Mouse (Mus musculus) urinary bladder, postnatal 36 days (tissue): ENCODE data around the gene Polg.

Experiments used
- DNase-seq, 2 experiments: peaks; one replicate each; pipeline ENCODE4 v3.0.0; 2022; ENCODE audit warnings: low spot score in 2 of 2, mixed read lengths in 1 of 2

The Polg gene

GRCm38 (mm10) chr7:79466053-79466901, at the start of gene Polg:
Polg (minus strand) TSS chr7:79466362.
- DNase-seq: peak; percentile 99 to 100

DNA sequence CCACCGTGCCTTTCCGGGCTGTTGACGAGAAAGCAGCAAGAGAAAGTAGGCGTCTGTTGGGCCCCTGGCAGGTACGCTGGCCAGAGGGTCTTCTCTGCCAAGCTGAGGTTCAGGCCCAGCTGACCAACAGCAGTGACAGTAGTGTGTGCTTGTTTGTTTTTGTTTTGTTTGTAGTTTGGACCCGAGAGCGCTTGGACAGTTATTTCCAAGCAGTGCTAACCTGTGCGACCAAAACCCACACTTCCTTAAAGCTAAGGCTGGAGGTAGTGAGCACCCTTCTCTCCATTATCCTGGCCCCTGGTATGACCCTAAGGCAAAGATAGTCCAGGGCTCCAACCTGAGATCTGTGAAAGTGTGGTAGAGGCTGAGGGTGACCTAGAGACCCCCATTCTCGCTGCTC, 49.7 kb upstream of the Polg start:
- DNase-seq: no peak

DNA sequence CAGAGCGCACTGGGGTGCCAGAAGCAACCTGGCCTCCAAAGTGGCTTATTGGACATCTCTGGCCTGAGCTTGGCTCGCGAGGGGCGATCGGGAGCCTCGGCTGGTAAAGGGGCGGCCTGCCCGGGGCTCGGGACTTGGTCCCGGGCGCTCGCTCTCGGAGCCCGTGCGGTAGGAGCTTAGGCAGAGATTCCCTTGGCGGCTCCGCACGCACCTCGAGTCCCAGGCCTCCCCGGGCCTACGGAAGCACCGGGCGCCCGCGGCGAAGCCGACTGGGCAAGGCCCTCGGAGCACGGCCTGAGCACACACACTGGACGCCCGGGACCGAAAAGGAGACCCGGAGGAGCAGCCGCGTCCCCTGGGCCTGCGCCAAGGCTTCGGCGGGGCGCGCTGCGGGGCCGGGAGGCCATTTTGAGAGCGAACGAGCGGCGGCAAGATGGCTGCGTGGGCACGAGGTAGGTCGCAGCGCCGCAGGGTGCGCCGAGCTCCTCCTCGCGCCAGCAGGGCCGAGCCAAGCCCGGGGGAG, 49.1 kb upstream of the Polg start:
- no peak for DNase-seq

- DNase-seq: no peak
These were observed 48.3 kb upstream of the Polg start for GRCm38 (mm10) chr7:79514361-79514881.

GRCm38 (mm10) chr7:79513466-79513865, 47.3 kb upstream of the Polg start:
- no peak for DNase-seq

- DNase-seq: no peak
These were observed 46.3 kb upstream of the Polg start for GRCm38 (mm10) chr7:79512496-79512895.

DNA sequence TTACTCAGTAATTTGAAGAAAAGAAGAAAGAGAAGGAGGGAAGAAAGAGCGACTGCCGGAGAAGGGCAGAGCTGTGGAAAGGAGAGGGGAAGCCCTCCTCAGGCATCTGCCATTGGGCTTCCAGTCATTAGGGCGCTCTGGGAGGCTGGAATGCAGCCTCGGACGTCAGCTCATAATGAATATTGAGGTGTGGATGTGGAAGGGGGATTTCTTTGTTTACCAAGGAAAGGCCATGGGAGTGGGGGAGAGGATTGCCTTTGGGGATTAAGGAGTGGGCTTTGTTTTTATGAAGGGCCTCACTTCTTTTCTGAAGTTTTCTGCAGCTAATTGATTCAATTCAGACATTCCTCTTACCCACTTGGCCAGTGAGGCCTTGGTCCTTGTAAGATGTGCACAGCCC, 45.5 kb upstream of the Polg start:
- no peak for DNase-seq

DNA sequence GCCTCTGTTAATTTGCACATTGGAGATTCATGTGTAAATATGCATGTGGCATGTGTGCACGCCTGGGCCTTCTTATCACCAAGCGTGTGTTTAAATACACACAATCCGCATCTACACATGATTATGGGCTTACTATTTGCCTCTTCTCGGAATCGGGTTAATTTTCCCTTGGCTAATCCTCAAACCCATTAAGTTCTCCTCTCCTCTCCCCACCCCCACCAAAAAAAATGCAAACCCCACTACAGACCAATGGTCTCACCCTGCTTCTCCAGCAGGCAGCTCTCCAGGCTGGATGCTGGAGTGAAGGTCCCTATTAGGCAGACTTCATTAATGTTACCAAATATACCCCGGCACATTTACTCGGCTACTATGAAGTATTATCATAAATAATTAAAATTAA, 45.0 kb upstream of the Polg start:
- no peak for DNase-seq

DNA sequence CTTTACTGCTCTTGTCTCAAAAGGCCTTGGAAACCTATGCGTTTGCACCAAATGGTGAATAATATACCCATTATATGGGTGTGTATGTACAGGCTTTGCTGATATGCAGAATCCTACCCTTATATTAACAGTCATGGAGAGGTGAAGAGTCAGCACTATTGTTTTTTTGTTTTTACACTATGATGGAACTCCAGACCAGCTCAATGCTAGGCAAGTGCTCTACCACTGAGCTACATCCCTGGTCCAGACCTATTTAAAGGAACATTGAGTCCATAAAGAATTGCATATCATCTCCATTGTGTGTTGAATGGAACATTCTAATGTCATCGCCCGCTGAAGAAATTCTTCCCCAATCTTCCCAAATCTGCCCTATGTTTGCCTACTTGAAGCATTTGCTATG, 44.5 kb upstream of the Polg start:
- DNase-seq: no peak

- no peak for DNase-seq
These were observed 43.5 kb upstream of the Polg start for GRCm38 (mm10) chr7:79509710-79510109.

DNA sequence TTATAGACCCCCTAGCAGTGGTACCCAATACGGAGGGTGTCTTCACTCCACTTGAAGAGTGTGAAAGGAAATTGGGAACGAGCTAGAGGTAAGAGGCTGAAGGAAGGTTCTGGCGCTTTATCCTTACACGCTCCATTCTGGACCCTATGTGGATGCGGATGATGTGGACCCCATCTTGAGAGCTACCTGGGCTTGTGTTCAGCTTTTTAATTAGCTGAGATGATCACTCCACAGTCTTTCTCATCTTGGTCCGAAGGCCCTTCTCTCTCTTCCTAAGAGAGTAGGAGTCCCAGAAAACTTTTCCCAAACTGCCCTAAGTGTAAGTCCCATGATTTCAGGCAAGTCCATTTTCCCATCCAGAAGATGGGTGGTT, 43.1 kb upstream of the Polg start:
- no peak for DNase-seq

DNA sequence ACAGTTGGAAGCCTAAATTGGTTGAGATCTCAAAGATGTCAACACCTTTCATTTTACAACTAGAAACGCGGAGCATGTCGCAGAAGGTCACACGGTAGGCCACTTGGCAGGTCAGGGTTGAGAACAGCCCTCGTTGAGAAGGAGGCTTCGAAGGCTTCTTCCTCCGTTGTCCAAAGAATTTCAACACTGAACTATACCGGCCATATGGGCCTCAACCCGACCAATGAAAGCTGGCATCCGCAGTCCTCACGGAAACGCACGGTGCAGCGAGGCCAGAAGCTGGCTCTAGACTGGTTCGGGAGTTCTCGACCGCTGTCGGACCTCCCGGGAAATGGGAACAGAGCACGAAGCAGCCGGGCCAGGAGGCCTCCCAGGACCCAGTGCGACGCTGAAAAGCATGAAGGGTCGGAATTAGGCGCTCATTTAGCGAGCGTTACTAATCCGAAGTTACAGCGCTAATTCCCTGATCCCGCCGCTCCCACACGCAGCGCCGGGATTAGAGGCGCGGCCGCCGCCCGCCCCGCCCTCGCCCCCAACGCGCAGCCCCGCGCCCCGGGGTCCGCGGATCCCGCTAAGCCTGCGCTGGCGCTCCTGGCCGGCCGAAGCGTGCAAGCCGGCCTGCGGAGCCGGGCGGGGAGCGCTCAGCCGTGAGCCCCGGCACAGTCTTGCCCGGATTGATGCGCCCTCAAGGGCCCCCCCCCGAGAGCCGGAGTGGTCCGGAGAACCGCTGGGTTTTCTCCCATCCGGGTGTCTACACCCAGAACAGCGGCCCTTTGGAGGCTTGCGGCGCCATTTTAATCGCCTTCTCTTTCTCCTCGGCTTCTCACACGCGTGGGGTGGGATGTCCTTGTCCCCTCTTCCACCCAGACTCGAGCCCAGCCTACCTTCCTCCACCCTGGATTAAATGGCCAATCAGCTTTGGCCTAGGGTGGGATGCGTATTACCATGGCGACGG, 42.4 kb upstream of the Polg start:
- DNase-seq: no peak

DNA sequence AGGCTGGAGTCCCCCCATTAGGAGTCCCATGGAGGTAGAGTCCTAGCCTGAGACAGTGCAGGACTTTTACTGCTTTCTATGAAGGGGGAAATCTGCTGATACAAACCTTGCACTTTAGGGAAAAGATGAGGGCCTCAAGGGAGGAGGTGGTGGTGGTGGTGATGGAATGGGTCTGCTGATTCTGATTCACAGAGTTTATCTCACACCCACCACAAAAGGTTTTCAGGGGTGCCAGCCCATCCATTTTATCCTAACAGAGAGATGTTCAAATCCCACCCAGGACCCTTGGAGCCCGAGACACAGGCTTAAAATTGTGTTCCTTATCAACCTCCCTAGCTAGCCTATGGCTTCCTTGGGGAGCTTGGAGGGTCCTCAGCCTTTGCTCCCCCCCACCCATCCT, 41.6 kb upstream of the Polg start:
- DNase-seq: no peak

DNA sequence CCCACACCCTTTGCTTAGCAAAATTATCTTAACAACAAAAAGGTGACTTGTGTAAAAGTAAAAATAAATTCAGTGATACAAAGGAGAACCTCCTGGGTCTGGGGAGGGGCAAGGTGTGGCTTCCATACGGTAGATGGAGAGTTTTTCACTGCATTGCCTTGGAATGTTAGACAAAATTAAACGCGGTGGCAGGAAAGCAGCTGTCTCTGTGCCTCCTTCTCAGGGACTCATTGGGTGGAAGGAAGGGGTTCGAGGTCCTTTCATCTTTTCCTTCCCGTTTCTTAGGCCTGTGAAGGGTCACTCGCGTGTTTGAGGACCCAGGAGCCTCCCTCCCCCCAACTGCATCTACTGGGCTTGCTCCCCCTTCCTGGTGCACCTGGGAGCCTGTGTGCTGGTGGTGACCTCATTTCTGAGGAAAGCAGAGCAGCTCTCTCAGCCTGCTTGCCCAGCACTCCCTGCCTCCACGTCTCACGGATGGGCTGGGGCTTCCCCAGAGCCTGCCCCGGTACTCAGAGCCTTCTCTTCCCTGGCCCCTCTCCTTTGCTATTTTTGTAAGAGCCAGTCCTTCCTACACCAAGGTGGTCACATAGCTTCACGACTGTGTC, 41.0 kb upstream of the Polg start:
- no peak for DNase-seq

DNA sequence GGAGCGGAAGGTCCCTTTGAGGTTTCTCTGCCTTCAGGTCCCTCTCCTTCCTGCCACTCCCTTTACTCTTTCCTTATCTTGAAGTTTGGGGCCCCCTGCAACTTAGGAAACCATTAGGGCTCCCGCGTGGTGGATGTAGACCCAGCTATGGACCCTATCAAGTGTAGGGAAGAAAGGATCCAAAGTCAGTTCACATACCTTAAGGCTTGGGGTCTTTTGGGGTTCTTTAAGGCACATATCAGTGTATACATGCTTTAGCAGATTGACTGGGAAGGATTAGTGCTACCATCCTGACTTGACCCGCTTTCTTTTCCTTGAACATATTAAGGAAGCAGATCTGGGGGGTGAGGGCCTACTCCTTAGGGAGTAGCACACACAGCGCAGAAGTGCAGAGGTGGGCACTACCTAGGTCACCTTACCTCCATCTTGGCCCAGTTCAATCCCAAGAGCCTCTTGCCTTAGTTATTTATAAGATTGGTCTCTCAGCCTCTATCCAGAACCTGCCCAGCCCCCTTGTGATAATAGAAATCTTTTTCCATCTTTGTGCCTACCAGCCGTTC, 40.4 kb upstream of the Polg start:
- no peak for DNase-seq

GRCm38 (mm10) chr7:79505876-79506530, 39.8 kb upstream of the Polg start:
- DNase-seq: no peak

- no peak for DNase-seq
These were observed 39.2 kb upstream of the Polg start for GRCm38 (mm10) chr7:79505376-79505775.

- no peak for DNase-seq
These were observed 38.6 kb upstream of the Polg start for GRCm38 (mm10) chr7:79504723-79505122.

- DNase-seq: no peak
These were observed 37.6 kb upstream of the Polg start for GRCm38 (mm10) chr7:79503656-79504250.

GRCm38 (mm10) chr7:79503103-79503455, 36.9 kb upstream of the Polg start:
- DNase-seq: no peak
